ENCODE assay signal across 8 mouse cellular contexts in genomic region chr9:75408204-75408826, GRCm38 (mm10). TPM values are rescaled to one million over a fixed set of nuclear protein-coding genes. Genes with fewer than 3 reads are reported as not detected.
DNase-seq lines count a peak whose midpoint lies in the region; ATAC-seq and TF ChIP-seq lines count a peak whose summit lies in the region.

No protein-coding gene starts in this region.

- no peaks in the 10 kb centered on the region for H3K36me3 ChIP-seq in heart, postnatal 0 days (replicated peaks; ENCODE audit: control insufficient read depth, insufficient read depth, low read length)
- peaks cover 0 to 26% of the 10 kb centered on the region in 2 experiments; a peak in 2 of 4 replicates for H3K36me3 ChIP-seq in MEL (ENCODE audit: control insufficient read depth in 1 of 2, insufficient read depth in 2 of 2, low read length in 2 of 2)
- H3K36me3 ChIP-seq in forebrain, embryonic 13.5 days (ENCODE audit: poor library complexity, severe bottlenecking) = no peaks in the 10 kb centered on the region
- no peaks in the 10 kb centered on the region for H3K36me3 ChIP-seq in liver, postnatal 0 days (replicated peaks; ENCODE audit: insufficient read depth, low read length)

- H3K4me2 ChIP-seq in heart, postnatal 0 days (ENCODE audit: low read depth, low read length) = peak overlapping the region; percentile 72
- H3K4me2 ChIP-seq in forebrain, embryonic 13.5 days = peak overlapping the region; percentile 73
- H3K4me2 ChIP-seq in liver, postnatal 0 days (ENCODE audit: low read depth, low read length) = peak overlapping the region; percentile 86

- no peak for TF ChIP-seq POLR2A in MEL (IDR thresholded peaks at IDR 0.05; ENCODE audit: control insufficient read depth in 1 of 2, insufficient read depth in 1 of 2, low read depth in 1 of 2, low read length in 2 of 2, poor library complexity in 1 of 2)

- peaks cover 46% of the 10 kb centered on the region for H3K79me2 ChIP-seq in MEL (ENCODE audit: control insufficient read depth, insufficient read depth, low read length, poor library complexity)

- ATAC-seq in heart, postnatal 0 days (ENCODE audit: insufficient read depth, low read depth) = no peak
- no peak for ATAC-seq in forebrain, embryonic 13.5 days
- no peak for ATAC-seq in liver, postnatal 0 days

- peak overlapping the region; percentile 90 for H3K4me3 ChIP-seq in heart, postnatal 0 days (ENCODE audit: low read depth, low read length)
- peak overlapping the region; percentile 66 to 70 for H3K4me3 ChIP-seq in MEL (ENCODE audit: control insufficient read depth in 1 of 2, insufficient read depth in 1 of 2, low read depth in 2 of 2, low read length in 2 of 2)
- H3K4me3 ChIP-seq in forebrain, embryonic 13.5 days = peak overlapping the region; percentile 97
- H3K4me3 ChIP-seq in liver, postnatal 0 days (ENCODE audit: low read depth, low read length) = peak overlapping the region; percentile 68

- H3K4me1 ChIP-seq in heart, postnatal 0 days (ENCODE audit: control insufficient read depth, insufficient read depth) = peaks cover 22% of the 10 kb centered on the region
- H3K4me1 ChIP-seq in MEL (ENCODE audit: control insufficient read depth in 1 of 2, insufficient read depth in 2 of 2, low read length in 2 of 2) = peaks cover 9 to 17% of the 10 kb centered on the region in 2 experiments
- peaks cover 57% of the 10 kb centered on the region for H3K4me1 ChIP-seq in forebrain, embryonic 13.5 days
- peaks cover 34% of the 10 kb centered on the region for H3K4me1 ChIP-seq in liver, postnatal 0 days (ENCODE audit: insufficient read depth)

- TF ChIP-seq RAD21 in MEL (IDR thresholded peaks at IDR 0.05; ENCODE audit: low read depth, low read length) = no peak

- no peaks in the 10 kb centered on the region for H3K9me3 ChIP-seq in heart, postnatal 0 days (replicated peaks; ENCODE audit: control insufficient read depth, low read length)
- no peaks in the 10 kb centered on the region for H3K9me3 ChIP-seq in MEL (replicated peaks; ENCODE audit: insufficient read depth, low read length)
- H3K9me3 ChIP-seq in forebrain, embryonic 13.5 days (replicated peaks) = no peaks in the 10 kb centered on the region
- no peaks in the 10 kb centered on the region for H3K9me3 ChIP-seq in liver, postnatal 0 days (ENCODE audit: low read length)

- peak overlapping the region; percentile 93 for H3K9ac ChIP-seq in heart, postnatal 0 days (replicated peaks; ENCODE audit: low read depth, low read length)
- H3K9ac ChIP-seq in MEL (ENCODE audit: control insufficient read depth, low read depth, low read length, poor library complexity, severe bottlenecking) = peak overlapping the region; percentile 99
- H3K9ac ChIP-seq in forebrain, embryonic 13.5 days = peak overlapping the region; percentile 96
- peak overlapping the region; percentile 74 for H3K9ac ChIP-seq in liver, postnatal 0 days (replicated peaks)

- no peak for TF ChIP-seq CTCF in heart, postnatal 0 days (IDR thresholded peaks at IDR 0.05; ENCODE audit: low read depth)
- no peak for TF ChIP-seq CTCF in MEL (IDR thresholded peaks at IDR 0.05 in 2 of 3, conservative IDR thresholded peaks at IDR 0.05 in 1 of 3; ENCODE audit: control insufficient read depth in 1 of 3, insufficient read depth in 1 of 3, low read depth in 2 of 3, low read length in 3 of 3, poor library complexity in 1 of 3, severe bottlenecking in 1 of 3)
- TF ChIP-seq CTCF in liver, postnatal 0 days (IDR thresholded peaks at IDR 0.05; ENCODE audit: low read depth) = no peak

- DNase-seq in heart, postnatal 0 days (ENCODE audit: low spot score) = no peak
- no peak for DNase-seq in heart, postnatal 4 days
- peak; percentile 54 for DNase-seq in MEL (ENCODE audit: low read depth, low spot score)
- no peak for DNase-seq in liver, postnatal 0 days
- no peak for DNase-seq in B cell, adult 2 months
- no peak for DNase-seq in ovary, adult 18-20 months (ENCODE audit: low spot score)
- no peak for DNase-seq in kidney, postnatal 14 days

- peak overlapping the region; percentile 99 for H3K27ac ChIP-seq in heart, postnatal 0 days (ENCODE audit: low read depth)
- peak overlapping the region; percentile 58 for H3K27ac ChIP-seq in MEL (ENCODE audit: control insufficient read depth, low read depth, low read length)
- peak overlapping the region; percentile 97; the same call in 1 of the 2 replicates for H3K27ac ChIP-seq in forebrain, embryonic 13.5 days
- H3K27ac ChIP-seq in liver, postnatal 0 days (ENCODE audit: low read depth) = peak overlapping the region; percentile 91

- no peaks in the 10 kb centered on the region for H3K27me3 ChIP-seq in heart, postnatal 0 days (ENCODE audit: control insufficient read depth, insufficient read depth, low read length)
- H3K27me3 ChIP-seq in MEL (ENCODE audit: control insufficient read depth in 1 of 2, insufficient read depth in 2 of 2, low read length in 2 of 2) = no peaks in the 10 kb centered on the region
- H3K27me3 ChIP-seq in forebrain, embryonic 13.5 days = no peaks in the 10 kb centered on the region
- H3K27me3 ChIP-seq in liver, postnatal 0 days (ENCODE audit: insufficient read depth, low read length) = no peaks in the 10 kb centered on the region

- TF ChIP-seq EP300 in heart, postnatal 0 days (IDR thresholded peaks at IDR 0.05; ENCODE audit: low read depth) = no peak
- no peak; a peak in 1 of 4 replicates for TF ChIP-seq EP300 in MEL (IDR thresholded peaks at IDR 0.05; ENCODE audit: low read depth in 1 of 2, low read length in 2 of 2)
- no peak for TF ChIP-seq EP300 in liver, postnatal 0 days (IDR thresholded peaks at IDR 0.05; ENCODE audit: low read depth)

- WGBS in heart, postnatal 0 days = 8% methylated on average over 11 of the region's 11 CpGs
- 3% methylated on average over 11 of the region's 11 CpGs for WGBS in forebrain, embryonic 13.5 days
- 5% methylated on average over 11 of the region's 11 CpGs for WGBS in liver, postnatal 0 days (ENCODE audit: insufficient replicate concordance)

TF ChIP-seq in MEL, 35 proteins besides CTCF, POLR2A, EP300 and RAD21 (continues in another document):
- TF ChIP-seq MXI1 (IDR thresholded peaks at IDR 0.05; ENCODE audit: low read depth, low read length) (peak; percentile 90), BHLHE40 (IDR thresholded peaks at IDR 0.05; ENCODE audit: borderline replicate concordance, low read depth, low read length) (no peak), USF1 (IDR thresholded peaks at IDR 0.05; ENCODE audit: low read depth, low read length) (peak; percentile 23; the same call in 1 of the 2 replicates), MEF2A (IDR thresholded peaks at IDR 0.05; ENCODE audit: extremely low read depth, insufficient replicate concordance, low read depth, low read length, poor library complexity, severe bottlenecking) (no peak), POLR2AphosphoS2 (IDR thresholded peaks at IDR 0.05; ENCODE audit: low read length) (no peak), CHD1 (IDR thresholded peaks at IDR 0.05; ENCODE audit: low read depth, low read length) (0 out of 2 replicates have a peak, but pooled peaks have one; percentile 28), USF2 (IDR thresholded peaks at IDR 0.05; ENCODE audit: borderline replicate concordance in 1 of 2, insufficient read depth in 1 of 2, low read depth in 1 of 2, low read length in 2 of 2) (no peak), SMC3 (IDR thresholded peaks at IDR 0.05; ENCODE audit: low read depth, low read length) (no peak), RCOR1 (IDR thresholded peaks at IDR 0.05; ENCODE audit: low read depth, low read length) (0 out of 2 replicates have a peak, but pooled peaks have one; percentile 3), TBP (IDR thresholded peaks at IDR 0.05; ENCODE audit: low read depth, low read length) (no peak), TCF12 (IDR thresholded peaks at IDR 0.05; ENCODE audit: low read depth, low read length) (no peak), NELFE (IDR thresholded peaks at IDR 0.05; ENCODE audit: low read depth, low read length) (no peak), KAT2A (conservative IDR thresholded peaks at IDR 0.05; ENCODE audit: low read depth, low read length) (no peak), MAX (IDR thresholded peaks at IDR 0.05; ENCODE audit: low read length) (peak; percentile 79), JUND (IDR thresholded peaks at IDR 0.05; ENCODE audit: low read depth, low read length) (no peak), ZKSCAN1 (IDR thresholded peaks at IDR 0.05; ENCODE audit: low read depth, low read length) (no peak), ZNF384 (IDR thresholded peaks at IDR 0.05; ENCODE audit: low read depth, low read length) (no peak), MYC (IDR thresholded peaks at IDR 0.05; ENCODE audit: low read depth, low read length) (peak; percentile 64; the same call in 1 of the 2 replicates), NRF1 (IDR thresholded peaks at IDR 0.05; ENCODE audit: insufficient read depth, low read depth, low read length, poor library complexity, severe bottlenecking) (no peak), UBTF (IDR thresholded peaks at IDR 0.05; ENCODE audit: borderline replicate concordance, insufficient read depth, low read depth, low read length) (no peak), CHD2 (IDR thresholded peaks at IDR 0.05; ENCODE audit: low read length) (no peak), POLR2AphosphoS5 (IDR thresholded peaks at IDR 0.05; ENCODE audit: borderline replicate concordance, low read depth, low read length) (no peak), MAFK (IDR thresholded peaks at IDR 0.05; ENCODE audit: borderline replicate concordance, low read depth, low read length) (no peak)

RNA-seq across cellular contexts. Expression of gene Mapk6, which starts 1.5 kb away (rescaled TPM):
- total RNA-seq in heart, postnatal 0 days (2014; rRNA removed; ENCODE audit: low replicate concordance) = 36.2 and 51.0 TPM in 2 replicates
- 30.1 and 33.6 TPM in 2 replicates for polyA plus RNA-seq in heart, postnatal 0 days (2015; fragmentation: Nextera tagmentation; extraction: Ambion mirVana)
- total RNA-seq in heart, postnatal 4 days (2021) = 10 to 100 TPM; 59.7 to 60.7 TPM
- 19.6 and 26.6 TPM in 2 replicates for total RNA-seq in MEL (2012; rRNA removed)
- polyA plus RNA-seq in MEL (2012; ENCODE audit: insufficient read depth in 1 of 2, insufficient read length in 2 of 2, low read depth in 1 of 2, low replicate concordance in 2 of 2, missing spikeins in 1 of 2) = 10 to 100 TPM; 44.1 to 91.0 TPM
- 139 and 157 TPM in 2 replicates for polyA plus RNA-seq in forebrain, embryonic 13.5 days (2015; fragmentation: Nextera tagmentation; extraction: Ambion mirVana)
- polyA plus RNA-seq in liver, postnatal 0 days (2015; fragmentation: Nextera tagmentation; extraction: Ambion mirVana) = 17.2 and 18.4 TPM in 2 replicates

RNA-seq across cellular contexts. Expression of gene Leo1, which starts 33.0 kb away (rescaled TPM):
- total RNA-seq in heart, postnatal 0 days (2014; rRNA removed; ENCODE audit: low replicate concordance) = 5.7 and 11.4 TPM in 2 replicates
- polyA plus RNA-seq in heart, postnatal 0 days (2015; fragmentation: Nextera tagmentation; extraction: Ambion mirVana) = 19.6 and 20.0 TPM in 2 replicates
- total RNA-seq in heart, postnatal 4 days (2021) = 10 to 100 TPM; 23.1 to 25.4 TPM
- total RNA-seq in MEL (2012; rRNA removed) = 41.6 and 42.6 TPM in 2 replicates
- polyA plus RNA-seq in MEL (2012; ENCODE audit: insufficient read depth in 1 of 2, insufficient read length in 2 of 2, low read depth in 1 of 2, low replicate concordance in 2 of 2, missing spikeins in 1 of 2) = 10 to 100 TPM in 1 of 2 experiments, not detected in 1; 49.0 TPM
- polyA plus RNA-seq in forebrain, embryonic 13.5 days (2015; fragmentation: Nextera tagmentation; extraction: Ambion mirVana) = 44.2 and 44.5 TPM in 2 replicates
- polyA plus RNA-seq in liver, postnatal 0 days (2015; fragmentation: Nextera tagmentation; extraction: Ambion mirVana) = 10.5 and 11.3 TPM in 2 replicates
